Mouse (Mus musculus) gastrocnemius, postnatal 25 days (tissue): Measurements from ENCODE around the gene Opalin. TPM values are rescaled to one million over a fixed set of nuclear protein-coding genes. Genes with fewer than 3 reads are reported as not detected.

Experiments used
- DNase-seq: peaks from one replicate; pipeline ENCODE4 v3.0.0; 2022
- long read RNA-seq, 2 experiments: library from polyadenylated mRNA; stranded (forward); transcript quantifications; one replicate each; pipeline ENCODE4 v2.0.0; 2021
- total RNA-seq, 2 experiments: library from RNA; stranded (reverse); gene quantifications; 1 replicate in 1 of 2; 2 replicates in 1 of 2; pipeline ENCODE4 v1.2.3; 2021

Gene Opalin
- not detected for total RNA-seq
- long read RNA-seq, experiment 1: 0 reads
- long read RNA-seq, experiment 2: 0 reads

- DNase-seq: no peak
These were observed at the start of gene Opalin for GRCm38 (mm10) chr19:41076906-41077305. TSS of gene Opalin (minus strand) at chr19:41077113.

GRCm38 (mm10) chr19:41123009-41123408 lies 46.1 kb upstream of the Opalin start:
- no peak for DNase-seq

- DNase-seq: no peak
These were observed 43.0 kb upstream of the Opalin start for GRCm38 (mm10) chr19:41119924-41120323.

GRCm38 (mm10) chr19:41118346-41118745 lies 41.4 kb upstream of the Opalin start:
- DNase-seq: no peak

GRCm38 (mm10) chr19:41117334-41117733 lies 40.4 kb upstream of the Opalin start:
- no peak for DNase-seq

- no peak for DNase-seq
These were observed 37.7 kb upstream of the Opalin start for GRCm38 (mm10) chr19:41114611-41115010.

- DNase-seq: no peak
These were observed 37.1 kb upstream of the Opalin start for GRCm38 (mm10) chr19:41113911-41114531.

- DNase-seq: no peak
These were observed 35.7 kb upstream of the Opalin start for GRCm38 (mm10) chr19:41112609-41113008.

- no peak for DNase-seq
These were observed 33.1 kb upstream of the Opalin start for GRCm38 (mm10) chr19:41109991-41110390.

- peak; percentile 20 for DNase-seq
These were observed 32.6 kb upstream of the Opalin start for GRCm38 (mm10) chr19:41109496-41109895.

- no peak for DNase-seq
These were observed 31.8 kb upstream of the Opalin start for GRCm38 (mm10) chr19:41108666-41109065.

GRCm38 (mm10) chr19:41107530-41107929 lies 30.6 kb upstream of the Opalin start:
- no peak for DNase-seq

GRCm38 (mm10) chr19:41104922-41105321 lies 28.0 kb upstream of the Opalin start:
- no peak for DNase-seq

GRCm38 (mm10) chr19:41101390-41101789 lies 24.5 kb upstream of the Opalin start:
- DNase-seq: peak; percentile 88

- no peak for DNase-seq
These were observed 23.9 kb upstream of the Opalin start for GRCm38 (mm10) chr19:41100863-41101262.

GRCm38 (mm10) chr19:41097038-41097437 lies 20.1 kb upstream of the Opalin start:
- no peak for DNase-seq

- no peak for DNase-seq
These were observed 15.0 kb upstream of the Opalin start for GRCm38 (mm10) chr19:41091901-41092300.

- no peak for DNase-seq
These were observed 12.9 kb upstream of the Opalin start for GRCm38 (mm10) chr19:41089833-41090232.

GRCm38 (mm10) chr19:41088491-41088890 lies 11.6 kb upstream of the Opalin start:
- DNase-seq: no peak

- DNase-seq: no peak
These were observed 11.0 kb upstream of the Opalin start for GRCm38 (mm10) chr19:41087901-41088300.

GRCm38 (mm10) chr19:41086700-41087099 lies 9.8 kb upstream of the Opalin start:
- peak; percentile 32 for DNase-seq

- no peak for DNase-seq
These were observed 9.4 kb upstream of the Opalin start for GRCm38 (mm10) chr19:41086289-41086688.

GRCm38 (mm10) chr19:41083646-41084045 lies 6.7 kb upstream of the Opalin start:
- no peak for DNase-seq

GRCm38 (mm10) chr19:41081589-41081988 lies 4.7 kb upstream of the Opalin start:
- no peak for DNase-seq
